Mouse (Mus musculus): ENCODE data around the gene Coq8a.

DNA sequence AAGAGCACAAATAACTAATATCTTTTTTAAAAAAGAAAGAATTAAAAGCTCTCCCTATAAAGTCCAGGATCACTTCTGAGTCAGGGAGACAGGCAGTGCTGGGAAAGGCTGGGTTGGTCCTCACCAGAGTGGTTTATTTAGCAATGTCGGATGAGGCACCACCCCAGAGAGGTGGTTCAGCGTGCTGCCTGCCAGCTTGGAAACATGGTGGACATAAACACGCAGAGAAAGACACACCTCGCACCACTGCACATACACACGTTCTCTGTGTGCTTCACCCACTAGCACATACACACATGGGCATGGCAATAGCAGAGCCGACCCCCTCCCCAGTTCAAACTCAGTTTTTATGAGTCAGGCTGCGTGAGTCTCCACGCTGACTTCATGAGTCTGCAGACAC is 8.3 kb downstream of the Coq8a start:
- TF ChIP-seq CTCF (IDR thresholded peaks at IDR 0.05; ENCODE audit: insufficient read depth, low read length) (no peak), POLR2A (IDR thresholded peaks at IDR 0.05; ENCODE audit: borderline replicate concordance, extremely low read depth, low read depth, low read length) (no peak)

Data from lung, adult 2 months (tissue).